Mouse (Mus musculus) thymus, adult 2 months (tissue): ENCODE results near the gene Bckdhb.

Source experiments
- CTCF ChIP-seq: fragments of 200-500 bp; IDR thresholded peaks from 2 replicates; pipeline ENCODE4 v1.5.1; 2012; ENCODE audit warnings: mild to moderate bottlenecking, control low read depth, low read length, moderate library complexity, borderline replicate concordance; ENCODE audit not compliant: control insufficient read depth, poor library complexity, insufficient read depth; ENCODE audit errors: extremely low read depth
- POLR2A ChIP-seq: fragments of 200-500 bp; IDR thresholded peaks from 2 replicates; pipeline ENCODE4 v1.6.1; 2012; ENCODE audit warnings: mild to moderate bottlenecking, low read length, control low read depth, moderate library complexity; ENCODE audit not compliant: control insufficient read depth, poor library complexity, insufficient read depth; ENCODE audit errors: extremely low read depth

DNA sequence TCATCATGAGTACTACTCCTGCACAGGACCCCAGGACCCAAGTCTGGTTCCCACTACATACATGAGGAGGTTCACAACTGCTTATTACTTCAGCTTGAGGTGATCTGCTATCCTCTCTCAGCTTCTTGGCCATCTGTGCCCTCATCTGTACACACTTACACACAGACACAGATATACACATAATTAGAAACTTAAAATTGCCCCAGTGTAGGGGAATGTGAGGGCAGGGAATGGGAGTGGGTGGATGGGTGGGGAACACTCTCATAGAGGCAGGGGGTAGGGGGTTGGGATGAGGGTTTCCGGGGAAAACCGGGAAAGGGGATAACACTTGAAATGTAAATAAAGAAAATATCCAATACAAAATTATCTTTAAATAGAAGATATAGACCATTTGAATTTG, 15.1 kb upstream of the Bckdhb start:
- TF ChIP-seq POLR2A = no peak
- no peak for TF ChIP-seq CTCF
